Mouse (Mus musculus): ENCODE measurements around the gene Sdhb. TPM values are rescaled to one million over a fixed set of nuclear protein-coding genes. Genes with fewer than 3 reads are reported as not detected.

Sdhb gene
- total and polyA plus RNA-seq, 3 experiments, result 292 to 414 (median 342) TPM

GRCm38 (mm10) chr4:140993846-140994245 lies 32.8 kb downstream of the Sdhb start:
- no peak for TF ChIP-seq ZMIZ1 (IDR thresholded peaks at IDR 0.05; ENCODE audit: low read depth, low read length)
- no peak for TF ChIP-seq HCFC1 (IDR thresholded peaks at IDR 0.05; ENCODE audit: low read depth, low read length)
- no peak for TF ChIP-seq POLR2A (IDR thresholded peaks at IDR 0.05; ENCODE audit: control insufficient read depth in 1 of 2, insufficient read depth in 1 of 2, low read depth in 1 of 2, low read length in 2 of 2, poor library complexity in 1 of 2)
- no peak for TF ChIP-seq TBP (IDR thresholded peaks at IDR 0.05; ENCODE audit: low read depth, low read length)
- TF ChIP-seq E2F4 (IDR thresholded peaks at IDR 0.05; ENCODE audit: borderline replicate concordance, low read depth, low read length), result no peak
- TF ChIP-seq MAZ (IDR thresholded peaks at IDR 0.05; ENCODE audit: low read depth, low read length), result no peak
- TF ChIP-seq ZNF384 (IDR thresholded peaks at IDR 0.05; ENCODE audit: low read depth, low read length), result no peak
- no peak for TF ChIP-seq JUND (IDR thresholded peaks at IDR 0.05; ENCODE audit: low read depth, low read length)
- no peak for TF ChIP-seq SIN3A (IDR thresholded peaks at IDR 0.05; ENCODE audit: low read length)
- TF ChIP-seq BHLHE40 (IDR thresholded peaks at IDR 0.05; ENCODE audit: borderline replicate concordance, low read depth, low read length), result no peak
- TF ChIP-seq CHD2 (IDR thresholded peaks at IDR 0.05; ENCODE audit: low read length), result no peak
- TF ChIP-seq MXI1 (IDR thresholded peaks at IDR 0.05; ENCODE audit: low read depth, low read length), result no peak
- no peak for TF ChIP-seq USF2 (IDR thresholded peaks at IDR 0.05; ENCODE audit: borderline replicate concordance in 1 of 2, insufficient read depth in 1 of 2, low read depth in 1 of 2, low read length in 2 of 2)
- no peak overlapping the region for H3K4me3 ChIP-seq (ENCODE audit: control insufficient read depth in 1 of 2, insufficient read depth in 1 of 2, low read depth in 2 of 2, low read length in 2 of 2)
- no peaks in the 10 kb centered on the region for H3K9me3 ChIP-seq (replicated peaks; ENCODE audit: insufficient read depth, low read length)
- H3K27ac ChIP-seq (ENCODE audit: control insufficient read depth, low read depth, low read length), result no peak overlapping the region
- peaks cover under 1 to 2% of the 10 kb centered on the region in 2 experiments; a peak in 2 of 4 replicates for H3K36me3 ChIP-seq (ENCODE audit: control insufficient read depth in 1 of 2, insufficient read depth in 2 of 2, low read length in 2 of 2)
- DNase-seq (ENCODE audit: low read depth, low spot score), result no peak
- no peaks in the 10 kb centered on the region for H3K27me3 ChIP-seq (ENCODE audit: control insufficient read depth in 1 of 2, insufficient read depth in 2 of 2, low read length in 2 of 2)
- H3K9ac ChIP-seq (ENCODE audit: control insufficient read depth, low read depth, low read length, poor library complexity, severe bottlenecking), result no peak overlapping the region
- H3K79me2 ChIP-seq (ENCODE audit: control insufficient read depth, insufficient read depth, low read length, poor library complexity), result no peaks in the 10 kb centered on the region
- H3K4me1 ChIP-seq (ENCODE audit: control insufficient read depth in 1 of 2, insufficient read depth in 2 of 2, low read length in 2 of 2), result peaks cover 0 to 2% of the 10 kb centered on the region in 2 experiments; a peak in 2 of 4 replicates

- H3K4me1 ChIP-seq (ENCODE audit: control insufficient read depth in 1 of 2, insufficient read depth in 2 of 2, low read length in 2 of 2), result no peaks in the 10 kb centered on the region
- H3K79me2 ChIP-seq (ENCODE audit: control insufficient read depth, insufficient read depth, low read length, poor library complexity), result no peaks in the 10 kb centered on the region
- H3K27me3 ChIP-seq (ENCODE audit: control insufficient read depth in 1 of 2, insufficient read depth in 2 of 2, low read length in 2 of 2), result no peaks in the 10 kb centered on the region
- no peak overlapping the region for H3K27ac ChIP-seq (ENCODE audit: control insufficient read depth, low read depth, low read length)
- H3K4me3 ChIP-seq (ENCODE audit: control insufficient read depth in 1 of 2, insufficient read depth in 1 of 2, low read depth in 2 of 2, low read length in 2 of 2), result no peak overlapping the region
- no peak overlapping the region for H3K9ac ChIP-seq (ENCODE audit: control insufficient read depth, low read depth, low read length, poor library complexity, severe bottlenecking)
- TF ChIP-seq E2F4 (IDR thresholded peaks at IDR 0.05; ENCODE audit: borderline replicate concordance, low read depth, low read length) (no peak), KAT2A (conservative IDR thresholded peaks at IDR 0.05; ENCODE audit: low read depth, low read length) (no peak), RCOR1 (IDR thresholded peaks at IDR 0.05; ENCODE audit: low read depth, low read length) (no peak), NELFE (IDR thresholded peaks at IDR 0.05; ENCODE audit: low read depth, low read length) (no peak), CTCF (IDR thresholded peaks at IDR 0.05 in 2 of 3, conservative IDR thresholded peaks at IDR 0.05 in 1 of 3; ENCODE audit: control insufficient read depth in 1 of 3, insufficient read depth in 1 of 3, low read depth in 2 of 3, low read length in 3 of 3, poor library complexity in 1 of 3, severe bottlenecking in 1 of 3) (no peak), TBP (IDR thresholded peaks at IDR 0.05; ENCODE audit: low read depth, low read length) (no peak), ELF1 (IDR thresholded peaks at IDR 0.05; ENCODE audit: low read depth, low read length) (no peak), USF1 (IDR thresholded peaks at IDR 0.05; ENCODE audit: low read depth, low read length) (no peak), POLR2A (IDR thresholded peaks at IDR 0.05; ENCODE audit: control insufficient read depth in 1 of 2, insufficient read depth in 1 of 2, low read depth in 1 of 2, low read length in 2 of 2, poor library complexity in 1 of 2) (no peak), ZMIZ1 (IDR thresholded peaks at IDR 0.05; ENCODE audit: low read depth, low read length) (no peak), NRF1 (IDR thresholded peaks at IDR 0.05; ENCODE audit: insufficient read depth, low read depth, low read length, poor library complexity, severe bottlenecking) (no peak), TAL1 (IDR thresholded peaks at IDR 0.05; ENCODE audit: low read length) (no peak), GABPA (IDR thresholded peaks at IDR 0.05; ENCODE audit: low read depth, low read length) (no peak)
- peaks cover 0 to 2% of the 10 kb centered on the region in 2 experiments; a peak in 1 of 4 replicates for H3K36me3 ChIP-seq (ENCODE audit: control insufficient read depth in 1 of 2, insufficient read depth in 2 of 2, low read length in 2 of 2)
- DNase-seq (ENCODE audit: low read depth, low spot score), result no peak
- H3K9me3 ChIP-seq (replicated peaks; ENCODE audit: insufficient read depth, low read length), result no peaks in the 10 kb centered on the region
Measured at GRCm38 (mm10) chr4:140995811-140996210, 34.8 kb downstream of the Sdhb start.
